Mouse (Mus musculus): ENCODE measurements around the gene Fxyd3.

The Fxyd3 gene

DNA sequence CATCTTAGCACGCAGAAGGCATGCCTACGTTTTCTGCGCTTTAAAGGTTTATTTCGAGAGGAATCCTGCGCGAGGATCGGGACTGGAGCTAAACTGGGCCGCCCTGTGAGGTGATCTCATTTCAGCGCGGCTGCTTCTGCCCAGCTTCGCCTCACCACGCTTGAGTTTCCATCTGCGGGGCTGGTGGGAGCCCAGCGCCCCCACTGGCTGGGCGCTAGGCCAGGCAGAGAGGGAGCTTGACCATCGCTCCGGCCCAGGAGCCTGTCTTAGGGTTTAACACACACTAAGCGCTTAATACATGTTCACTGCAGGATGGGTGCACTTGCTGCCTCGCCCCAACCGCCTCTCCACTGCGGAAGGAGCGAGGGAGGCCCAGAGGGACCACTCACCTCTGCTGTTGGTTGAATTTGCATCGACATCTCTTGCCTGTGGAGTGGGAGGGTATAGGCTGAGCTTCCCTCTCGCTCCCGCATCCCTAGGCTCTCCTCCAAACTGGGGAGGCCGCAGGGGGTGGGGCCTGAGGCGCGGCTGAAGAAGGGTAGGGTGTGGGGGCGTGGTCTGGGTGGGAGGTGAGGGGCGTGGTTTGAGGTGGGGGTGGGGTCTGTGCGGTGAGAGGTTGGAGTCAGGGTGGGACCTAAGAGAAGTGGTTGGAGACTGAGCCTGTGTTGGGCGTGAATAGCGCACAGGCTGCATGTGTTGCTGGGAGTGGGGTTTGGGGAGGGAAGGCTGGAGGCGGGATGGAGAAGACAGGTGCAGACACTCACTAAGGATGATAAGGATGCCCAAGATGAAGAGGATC lies 23.7 kb downstream of the Fxyd3 start:
- peak; percentile 52 for DNase-seq (ENCODE audit: low read depth, low spot score)
- Histone ChIP-seq H3K36me3 (ENCODE audit: control insufficient read depth, insufficient read depth, low read length, poor library complexity, severe bottlenecking) (no peaks in the 10 kb centered on the region), H3K27me3 (ENCODE audit: control insufficient read depth, insufficient read depth, low read length, poor library complexity, severe bottlenecking) (no peaks in the 10 kb centered on the region)

- DNase-seq (ENCODE audit: low read depth, low spot score): no peak
- Histone ChIP-seq H3K36me3 (ENCODE audit: control insufficient read depth, insufficient read depth, low read length, poor library complexity, severe bottlenecking) (no peaks in the 10 kb centered on the region), H3K27me3 (ENCODE audit: control insufficient read depth, insufficient read depth, low read length, poor library complexity, severe bottlenecking) (no peaks in the 10 kb centered on the region)
These were observed 24.3 kb downstream of the Fxyd3 start for GRCm38 (mm10) chr7:31052251-31052635.

DNA sequence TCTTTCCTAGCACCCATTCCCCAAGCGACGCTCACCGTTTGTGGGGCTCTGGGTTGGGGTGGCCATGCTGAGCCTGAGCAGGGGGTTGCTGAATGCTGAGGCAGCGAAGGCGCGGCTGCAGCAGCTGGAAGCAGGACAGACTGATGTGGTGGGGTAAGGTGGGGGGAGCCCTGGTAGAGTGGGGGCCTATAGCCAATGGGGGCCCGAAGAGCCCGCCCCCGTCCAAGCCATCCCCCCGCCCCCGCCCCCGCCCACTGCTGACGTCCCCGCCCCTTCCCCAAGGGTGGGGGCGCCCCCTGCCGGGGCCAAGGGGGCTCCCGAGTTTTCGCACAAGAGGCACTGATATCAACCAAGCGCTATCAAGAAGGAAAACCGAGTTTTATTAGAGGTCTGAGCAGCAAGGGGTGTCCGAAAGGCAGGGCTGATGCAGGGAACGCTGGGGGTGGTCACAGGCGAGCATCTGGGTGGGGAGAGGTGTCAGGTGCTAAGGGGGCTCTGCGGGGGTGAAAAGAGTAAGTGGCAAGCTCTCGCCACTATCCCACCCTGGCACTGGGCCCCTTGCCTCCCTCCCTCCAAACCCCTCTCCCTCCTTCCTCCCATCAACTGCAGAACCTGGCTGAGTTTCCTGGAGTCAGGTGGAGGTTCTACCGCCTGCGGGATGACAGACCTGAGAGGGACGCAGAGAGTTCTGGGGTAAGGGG lies 25.0 kb downstream of the Fxyd3 start, which contains the start of gene Fxyd7:
Fxyd7 (minus strand) TSS at position 147 of the 701 bp plus-strand sequence.
- no peak for DNase-seq (ENCODE audit: low read depth, low spot score)
- Histone ChIP-seq H3K27me3 (ENCODE audit: control insufficient read depth, insufficient read depth, low read length, poor library complexity, severe bottlenecking) (no peaks in the 10 kb centered on the region), H3K36me3 (ENCODE audit: control insufficient read depth, insufficient read depth, low read length, poor library complexity, severe bottlenecking) (no peaks in the 10 kb centered on the region)

DNA sequence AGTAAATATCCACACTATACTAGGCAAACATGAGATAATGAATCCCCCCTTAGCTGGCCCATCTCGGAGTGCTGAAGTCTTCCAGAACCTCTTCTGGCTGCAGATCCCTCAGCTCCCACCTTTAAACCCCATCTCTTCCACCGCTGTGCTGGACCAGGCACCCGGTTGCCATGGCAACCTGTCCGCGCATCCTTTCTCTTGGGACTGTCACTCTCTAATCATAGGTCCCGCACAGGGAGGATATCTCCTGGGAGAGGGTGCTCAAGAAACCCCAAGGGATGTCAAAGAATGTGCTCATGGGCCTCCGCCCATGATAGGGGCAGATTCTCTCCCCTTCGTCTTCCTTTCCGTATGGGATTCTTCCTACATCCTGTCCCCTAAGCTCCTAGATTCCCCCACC lies 25.6 kb downstream of the Fxyd3 start:
- Histone ChIP-seq H3K36me3 (ENCODE audit: control insufficient read depth, insufficient read depth, low read length, poor library complexity, severe bottlenecking) (no peaks in the 10 kb centered on the region), H3K27me3 (ENCODE audit: control insufficient read depth, insufficient read depth, low read length, poor library complexity, severe bottlenecking) (no peaks in the 10 kb centered on the region)
- peak; percentile 34 for DNase-seq (ENCODE audit: low read depth, low spot score)

- DNase-seq (ENCODE audit: low read depth, low spot score): no peak
- H3K36me3 ChIP-seq (ENCODE audit: control insufficient read depth, insufficient read depth, low read length, poor library complexity, severe bottlenecking): no peaks in the 10 kb centered on the region
- no peaks in the 10 kb centered on the region for H3K27me3 ChIP-seq (ENCODE audit: control insufficient read depth, insufficient read depth, low read length, poor library complexity, severe bottlenecking)
These were observed 26.0 kb downstream of the Fxyd3 start for GRCm38 (mm10) chr7:31050487-31050886.

- DNase-seq (ENCODE audit: low read depth, low spot score): no peak
- Histone ChIP-seq H3K27me3 (ENCODE audit: control insufficient read depth, insufficient read depth, low read length, poor library complexity, severe bottlenecking) (no peaks in the 10 kb centered on the region), H3K36me3 (ENCODE audit: control insufficient read depth, insufficient read depth, low read length, poor library complexity, severe bottlenecking) (no peaks in the 10 kb centered on the region)
These were observed 26.6 kb downstream of the Fxyd3 start for GRCm38 (mm10) chr7:31049846-31050281.

GRCm38 (mm10) chr7:31049135-31049845 lies 27.2 kb downstream of the Fxyd3 start:
- no peaks in the 10 kb centered on the region for H3K27me3 ChIP-seq (ENCODE audit: control insufficient read depth, insufficient read depth, low read length, poor library complexity, severe bottlenecking)
- H3K36me3 ChIP-seq (ENCODE audit: control insufficient read depth, insufficient read depth, low read length, poor library complexity, severe bottlenecking): no peaks in the 10 kb centered on the region
- no peak for DNase-seq (ENCODE audit: low read depth, low spot score)

DNA sequence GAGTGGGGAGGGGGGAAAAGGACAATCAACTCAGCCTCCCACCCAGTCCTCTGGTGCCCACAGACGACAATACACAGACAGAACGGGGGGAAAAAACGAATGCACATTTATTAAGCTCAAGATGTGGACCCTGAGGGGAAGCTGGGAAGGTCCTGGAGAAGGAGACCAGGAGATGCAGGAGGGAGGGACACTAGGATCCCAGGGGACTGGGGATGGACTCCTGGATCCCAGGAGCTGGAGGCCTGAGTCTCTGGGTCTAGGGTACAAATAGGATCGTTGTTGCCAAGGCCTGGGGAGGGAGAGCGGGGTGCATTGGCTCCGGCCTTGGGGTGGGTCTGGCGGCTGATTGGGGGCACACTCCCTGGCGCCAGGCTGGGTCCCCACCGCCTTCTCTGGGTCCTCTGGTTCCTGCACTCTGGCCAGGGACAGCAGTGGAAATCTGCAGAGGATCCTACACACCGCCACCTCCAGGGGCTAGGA lies 34.0 kb downstream of the Fxyd3 start, which contains the start of gene Fxyd5:
Fxyd5 (minus strand) TSS at position 51 of the 480 bp plus-strand sequence.
- 0 out of 2 replicates have a peak, but pooled peaks cover 2% of the 10 kb centered on the region for H3K36me3 ChIP-seq (ENCODE audit: control insufficient read depth, insufficient read depth, low read length, poor library complexity, severe bottlenecking)
- DNase-seq (ENCODE audit: low read depth, low spot score): no peak
- no peaks in the 10 kb centered on the region for H3K27me3 ChIP-seq (ENCODE audit: control insufficient read depth, insufficient read depth, low read length, poor library complexity, severe bottlenecking)

DNA sequence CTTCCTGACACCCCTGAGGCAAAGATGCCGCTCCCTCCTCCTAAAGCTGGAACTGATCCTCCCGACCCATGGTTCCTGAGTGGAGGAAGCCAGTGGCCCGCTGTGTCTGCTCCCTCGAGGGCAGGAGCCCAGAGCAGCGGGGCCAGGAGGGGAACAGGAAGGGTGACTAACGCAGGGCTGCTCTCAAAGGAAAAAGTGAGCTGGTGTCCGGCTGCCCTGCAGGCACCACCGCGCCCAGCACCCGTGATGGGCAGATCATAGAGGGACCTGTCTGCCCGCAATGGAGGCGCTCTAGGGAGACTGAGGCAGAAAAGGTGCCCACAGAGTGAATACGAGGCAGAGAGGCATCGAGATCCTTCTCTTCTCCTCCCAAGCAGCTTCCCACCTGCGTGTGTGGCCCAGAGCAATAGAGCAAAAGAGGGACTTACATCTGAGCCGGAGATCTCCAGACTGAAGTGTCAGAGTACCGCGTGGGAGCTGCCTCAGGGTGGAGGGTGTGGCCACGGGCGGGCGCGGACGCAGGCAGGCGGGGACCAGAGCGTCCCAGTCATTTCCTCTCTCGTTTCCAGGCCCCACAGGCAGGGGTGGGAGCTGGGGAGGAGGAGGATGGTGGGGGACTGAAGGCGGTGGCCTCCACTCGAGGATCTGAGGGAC lies 34.7 kb downstream of the Fxyd3 start:
- peaks cover 2% of the 10 kb centered on the region; the same call in 1 of the 2 replicates for H3K36me3 ChIP-seq (ENCODE audit: control insufficient read depth, insufficient read depth, low read length, poor library complexity, severe bottlenecking)
- peak; percentile 65 for DNase-seq (ENCODE audit: low read depth, low spot score)
- H3K27me3 ChIP-seq (ENCODE audit: control insufficient read depth, insufficient read depth, low read length, poor library complexity, severe bottlenecking): no peaks in the 10 kb centered on the region

DNA sequence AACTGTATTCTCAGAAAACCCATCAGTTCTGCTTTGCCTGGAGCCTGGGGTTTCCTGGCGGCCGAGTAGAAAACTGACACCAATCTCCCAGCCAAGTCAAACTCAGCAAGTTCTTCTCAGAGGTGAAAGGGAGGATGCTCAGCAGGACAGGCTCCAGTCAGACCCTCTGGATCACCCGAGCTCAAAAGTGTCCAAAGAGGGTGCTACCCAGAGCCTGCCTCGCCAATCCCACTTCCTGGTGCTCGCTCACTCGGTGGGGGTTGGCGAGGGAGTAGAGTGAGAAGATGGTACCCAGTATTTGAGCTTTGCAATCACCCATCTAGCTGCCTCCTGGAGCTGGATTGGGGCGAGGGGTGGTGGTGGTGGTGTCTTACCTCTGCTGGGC lies 35.5 kb downstream of the Fxyd3 start:
- no peak for DNase-seq (ENCODE audit: low read depth, low spot score)
- peaks cover 2% of the 10 kb centered on the region; the same call in 1 of the 2 replicates for H3K36me3 ChIP-seq (ENCODE audit: control insufficient read depth, insufficient read depth, low read length, poor library complexity, severe bottlenecking)

DNA sequence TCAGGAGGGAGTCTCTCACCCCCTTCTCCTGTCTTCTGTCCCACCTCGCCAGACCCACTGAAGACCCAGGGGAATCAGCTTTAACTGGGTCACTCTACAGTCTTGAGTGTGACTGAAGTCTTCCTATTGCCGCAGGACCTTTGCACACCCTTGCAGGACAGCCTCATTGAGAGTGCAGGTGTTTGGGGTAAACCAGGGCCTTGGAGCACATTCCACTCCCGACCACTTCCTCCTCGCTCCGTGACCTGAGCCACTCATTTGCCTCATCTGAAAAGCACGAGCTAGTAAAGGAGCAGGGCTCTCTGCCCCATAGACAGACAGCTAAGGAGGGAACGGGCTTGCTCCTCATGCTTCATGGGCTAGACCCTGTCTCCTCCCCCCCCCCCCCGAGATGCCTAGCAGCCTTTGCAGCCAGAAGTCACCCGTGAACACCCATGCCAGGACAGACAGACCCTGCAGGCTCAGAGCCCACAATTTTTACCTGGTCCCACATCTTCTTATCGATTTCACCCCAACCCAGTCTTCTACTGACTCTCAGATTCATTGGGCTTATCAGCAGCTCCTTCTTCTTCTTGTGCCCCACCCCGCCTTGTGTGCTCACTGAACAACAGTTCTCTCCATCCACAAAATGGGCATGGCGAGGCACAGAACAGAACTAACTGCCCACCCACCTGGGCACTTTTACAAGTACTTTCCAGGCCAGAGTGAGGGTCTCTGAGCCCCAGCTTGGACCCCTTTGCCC lies 36.1 kb downstream of the Fxyd3 start:
- DNase-seq (ENCODE audit: low read depth, low spot score): no peak
- Histone ChIP-seq H3K27me3 (ENCODE audit: control insufficient read depth, insufficient read depth, low read length, poor library complexity, severe bottlenecking) (no peaks in the 10 kb centered on the region), H3K36me3 (ENCODE audit: control insufficient read depth, insufficient read depth, low read length, poor library complexity, severe bottlenecking) (peaks cover 2% of the 10 kb centered on the region; the same call in 1 of the 2 replicates)

More for the DNA sequence above, 35.5 kb downstream of the Fxyd3 start:
- no peaks in the 10 kb centered on the region for H3K27me3 ChIP-seq (ENCODE audit: control insufficient read depth, insufficient read depth, low read length, poor library complexity, severe bottlenecking)

- H3K36me3 ChIP-seq (ENCODE audit: control insufficient read depth, insufficient read depth, low read length, poor library complexity, severe bottlenecking): peaks cover 2% of the 10 kb centered on the region; the same call in 1 of the 2 replicates
- no peak for DNase-seq (ENCODE audit: low read depth, low spot score)
- no peaks in the 10 kb centered on the region for H3K27me3 ChIP-seq (ENCODE audit: control insufficient read depth, insufficient read depth, low read length, poor library complexity, severe bottlenecking)
These were observed 37.5 kb downstream of the Fxyd3 start for GRCm38 (mm10) chr7:31039011-31039410.

DNA sequence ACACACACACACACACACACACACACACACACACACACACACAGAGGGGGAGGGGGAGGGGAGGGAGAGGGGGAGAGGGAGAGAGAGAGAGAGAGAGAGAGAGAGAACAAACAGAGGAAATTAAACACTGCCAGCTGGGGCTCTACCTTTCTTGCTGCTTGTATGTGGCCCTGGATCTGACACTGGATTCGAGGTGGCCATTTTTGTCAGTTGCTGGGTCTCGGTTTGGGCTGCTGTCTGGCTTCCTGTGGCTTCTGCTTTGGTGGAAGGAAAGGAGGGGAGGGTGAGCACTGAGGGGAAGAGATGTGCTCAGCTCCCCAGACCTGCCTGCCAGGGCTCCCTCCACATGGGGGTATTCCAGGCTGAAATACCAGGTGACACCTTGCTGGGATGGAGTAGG lies 38.8 kb downstream of the Fxyd3 start:
- no peak for DNase-seq (ENCODE audit: low read depth, low spot score)
- no peaks in the 10 kb centered on the region for H3K27me3 ChIP-seq (ENCODE audit: control insufficient read depth, insufficient read depth, low read length, poor library complexity, severe bottlenecking)

More for the DNA sequence above, 38.8 kb downstream of the Fxyd3 start:
- peaks cover 2% of the 10 kb centered on the region; the same call in 1 of the 2 replicates for H3K36me3 ChIP-seq (ENCODE audit: control insufficient read depth, insufficient read depth, low read length, poor library complexity, severe bottlenecking)
